Mouse (Mus musculus): ENCODE data around the gene Vmn1r24.
"Not testable (repeated sequence)": the region's sequence is repeated elsewhere in the genome, so short reads cannot be mapped to it uniquely, and the experiment has no call there.

Gene Vmn1r24

GRCm38 (mm10) chr6:57961403-57961802, at the start of gene Vmn1r24:
Vmn1r24 (minus strand) TSS chr6:57961503.
- DNase-seq (ENCODE audit: low read depth, low spot score): not testable (repeated sequence)

GRCm38 (mm10) chr6:57980710-57981109, 19.4 kb upstream of the Vmn1r24 start, which contains the start of gene Vmn1r25:
Vmn1r25 (minus strand) TSS chr6:57980810.
- no peak for DNase-seq (ENCODE audit: low read depth, low spot score)

GRCm38 (mm10) chr6:57926738-57927137, 34.6 kb downstream of the Vmn1r24 start, which contains the start of gene Vmn1r23:
Vmn1r23 (minus strand) TSS chr6:57926838.
- DNase-seq (ENCODE audit: low read depth, low spot score): no peak

- no peak for DNase-seq (ENCODE audit: low read depth, low spot score)
These were observed 53.4 kb downstream of the Vmn1r24 start, which contains the start of gene Vmn1r22 for GRCm38 (mm10) chr6:57907928-57908327. Vmn1r22 (minus strand) TSS chr6:57908028.

Measured in CD4-positive helper T cell, adult 2 months (primary cell).